Mouse (Mus musculus) forebrain, postnatal 0 days (tissue): ENCODE results near the gene Anxa6. TPM values are rescaled to one million over a fixed set of nuclear protein-coding genes. Genes with fewer than 3 reads are reported as not detected.

Source experiments
- ATAC-seq: fragments of 200-750 bp; cut with Nextera tagmentation; 2 replicates; pipeline ENCODE4 v1.8.0; 2017; ENCODE audit warnings: mild to moderate bottlenecking, moderate library complexity
- DNase-seq: peaks from one replicate; pipeline ENCODE4 v3.0.0-alpha.2; 2015
- H3K27ac ChIP-seq: fragments of 300-500 bp; sonication (generic); 2 replicates; pipeline ENCODE4 v1.5.1; 2014; ENCODE audit warnings: low read depth, mild to moderate bottlenecking, antibody characterized with exemption, low read length, moderate library complexity, mixed read lengths
- H3K27me3 ChIP-seq: fragments of 300-500 bp; sonication (generic); 2 replicates; pipeline ENCODE4 v1.6.1; 2014; ENCODE audit warnings: mild to moderate bottlenecking, low read length, mixed read lengths; ENCODE audit not compliant: insufficient read depth
- H3K36me3 ChIP-seq: fragments of 300-500 bp; sonication (generic); 2 replicates; pipeline ENCODE4 v1.6.1; 2014; ENCODE audit warnings: mild to moderate bottlenecking, moderate library complexity; ENCODE audit not compliant: insufficient read depth
- H3K4me1 ChIP-seq: fragments of 300-500 bp; sonication (generic); 2 replicates; pipeline ENCODE4 v1.6.1; 2014; ENCODE audit warnings: antibody characterized with exemption; ENCODE audit not compliant: insufficient read depth
- H3K4me2 ChIP-seq: fragments of 300-500 bp; sonication (generic); 2 replicates; pipeline ENCODE4 v1.6.1; 2014; ENCODE audit warnings: low read depth, mild to moderate bottlenecking, moderate library complexity
- H3K4me3 ChIP-seq: fragments of 300-500 bp; sonication (generic); 2 replicates; pipeline ENCODE4 v1.5.1; 2014; ENCODE audit warnings: low read depth, low read length, mixed read lengths
- H3K9ac ChIP-seq: fragments of 300-500 bp; sonication (generic); 2 replicates; pipeline ENCODE4 v1.6.1; 2014; ENCODE audit warnings: mild to moderate bottlenecking
- H3K9me3 ChIP-seq: fragments of 300-500 bp; sonication (generic); 2 replicates; pipeline ENCODE4 v1.6.1; 2016; ENCODE audit warnings: low read length
- CTCF ChIP-seq: sonication (generic); IDR thresholded peaks from 2 replicates; pipeline ENCODE4 v1.5.1; 2016; ENCODE audit warnings: antibody characterized with exemption, control low read depth, low read depth
- WGBS: fragments of 180-500 bp; shearing (Covaris S2); extraction: QIAGEN DNeasy Blood & Tissue Kit; methylation state at CpG from one replicate; pipeline ENCODE4 v1.1.7; 2014; 5-methylcytosine and 5-hydroxymethylcytosine counted together
- polyA plus RNA-seq: library from polyadenylated mRNA; unstranded; fragments of >200 nt; fragmentation: Nextera tagmentation; extraction: Ambion mirVana; gene quantifications from 2 replicates; pipeline ENCODE4 v1.2.1, GENCODE M21; 2015
- total RNA-seq: library from RNA; depleted of rRNA; stranded (reverse); fragments of >200 nt; gene quantifications from 2 replicates; pipeline ENCODE4 v1.2.3, GENCODE M21; 2014

Anxa6 gene
- total and polyA plus RNA-seq, 2 experiments from 2014 or later, result 50.2 to 52.3 TPM

DNA sequence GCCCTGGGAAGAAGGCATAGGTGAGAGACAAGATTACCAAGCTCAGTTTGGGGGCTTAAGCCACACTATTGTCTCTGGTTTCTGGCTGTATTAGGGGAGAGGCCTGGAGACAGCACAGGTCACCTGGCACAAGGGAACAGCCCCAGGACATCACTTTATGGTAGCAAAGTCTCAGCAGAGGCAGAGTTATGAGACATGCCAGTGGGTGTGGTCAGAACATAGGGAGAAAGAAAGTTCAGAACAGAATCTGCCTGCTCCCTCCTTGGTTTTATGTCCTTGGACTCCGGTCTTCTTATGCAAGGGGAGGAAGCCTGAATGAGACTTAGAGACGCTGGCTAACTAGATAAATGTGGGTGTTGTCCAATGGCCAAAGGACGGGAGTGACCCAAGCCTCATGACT is 88.5 kb downstream of the Anxa6 start:
- H3K9me3 ChIP-seq, result no peaks in the 10 kb centered on the region
- ATAC-seq (no peak), DNase-seq (no peak)
- no peak overlapping the region for H3K27ac ChIP-seq
- no peaks in the 10 kb centered on the region for H3K27me3 ChIP-seq
- no peak overlapping the region for H3K9ac ChIP-seq
- no peak for TF ChIP-seq CTCF
- no peaks in the 10 kb centered on the region for H3K36me3 ChIP-seq
- no peak overlapping the region for H3K4me3 ChIP-seq
- no peak overlapping the region for H3K4me2 ChIP-seq
- 88% methylated on average over 3 of the region's 3 CpGs for WGBS
- no peaks in the 10 kb centered on the region for H3K4me1 ChIP-seq

DNA sequence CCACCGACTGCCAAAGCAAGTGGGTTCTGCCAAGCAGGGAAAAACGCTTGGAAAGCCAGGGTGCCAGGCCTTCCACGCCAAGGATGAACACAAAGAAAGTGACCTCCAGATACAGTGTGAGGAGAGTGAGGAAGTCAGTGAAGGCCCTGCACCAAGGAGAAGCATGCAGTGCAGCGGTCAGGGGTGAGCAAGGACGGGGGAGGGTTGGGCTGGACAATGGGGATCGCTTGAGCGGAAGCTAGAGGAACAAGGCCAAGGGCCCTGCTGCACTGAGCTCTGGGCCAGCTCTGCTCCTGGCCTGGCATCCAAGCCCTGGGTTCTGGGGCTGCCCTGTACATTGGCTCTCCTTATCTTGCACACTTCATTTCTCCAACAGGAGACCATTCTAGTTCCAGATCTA is 93.2 kb downstream of the Anxa6 start:
- Histone ChIP-seq H3K4me2 (no peak overlapping the region), H3K27me3 (no peaks in the 10 kb centered on the region), H3K27ac (no peak overlapping the region), H3K9me3 (no peaks in the 10 kb centered on the region), H3K4me1 (no peaks in the 10 kb centered on the region), H3K9ac (no peak overlapping the region), H3K36me3 (peaks cover 3% of the 10 kb centered on the region; the same call in 1 of the 2 replicates), H3K4me3 (no peak overlapping the region)
- no peak for ATAC-seq
- 74% methylated on average over 7 of the region's 7 CpGs for WGBS
- no peak for TF ChIP-seq CTCF
- no peak for DNase-seq

DNA sequence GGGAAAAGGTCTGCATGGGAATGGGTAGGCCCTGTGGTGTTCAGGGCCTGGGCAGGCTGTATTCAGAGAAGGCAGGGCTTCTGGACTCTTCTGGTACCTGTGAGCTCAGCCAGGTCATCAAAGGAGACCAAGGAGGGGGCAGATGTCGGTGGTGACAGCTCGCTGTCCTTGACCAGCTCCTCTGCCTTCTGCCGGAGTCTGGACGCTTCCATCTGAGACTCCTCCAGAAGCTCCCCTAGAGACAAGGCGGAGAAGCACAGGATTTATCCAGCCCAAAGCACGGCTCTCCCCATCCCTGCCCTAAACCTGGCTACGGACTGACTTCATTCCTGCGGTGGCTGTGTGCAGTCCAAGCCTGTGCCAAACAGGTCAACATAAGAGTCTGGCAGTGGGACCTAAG is 93.7 kb downstream of the Anxa6 start:
- ATAC-seq, result no peak
- Histone ChIP-seq H3K4me1 (no peaks in the 10 kb centered on the region), H3K36me3 (peaks cover 3% of the 10 kb centered on the region; the same call in 1 of the 2 replicates), H3K4me2 (no peak overlapping the region), H3K9me3 (no peaks in the 10 kb centered on the region), H3K4me3 (no peak overlapping the region), H3K27ac (no peak overlapping the region), H3K27me3 (no peaks in the 10 kb centered on the region), H3K9ac (no peak overlapping the region)
- TF ChIP-seq CTCF, result no peak
- WGBS, result 88% methylated on average over 8 of the region's 8 CpGs
- no peak for DNase-seq

DNA sequence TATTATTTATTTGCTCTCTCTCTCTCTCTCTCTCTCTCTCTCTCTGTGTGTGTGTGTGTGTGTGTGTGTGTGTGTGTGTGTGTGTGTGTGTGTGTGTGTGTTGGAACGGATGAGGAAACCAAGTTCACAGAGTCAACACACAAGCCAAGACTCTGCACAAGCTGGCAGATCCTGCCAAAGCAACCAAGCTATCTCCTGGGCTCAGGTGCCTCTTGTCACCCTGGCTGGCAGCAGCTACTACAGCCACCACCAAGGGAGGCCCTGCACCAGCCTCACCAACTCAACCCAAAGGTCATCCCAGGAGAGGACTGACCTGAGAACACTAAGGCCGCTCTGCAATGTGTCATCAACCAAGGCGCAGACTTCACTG is 96.5 kb downstream of the Anxa6 start:
- ATAC-seq (no peak), DNase-seq (no peak)
- no peaks in the 10 kb centered on the region for H3K9me3 ChIP-seq
- TF ChIP-seq CTCF, result no peak
- 97% methylated on average over 3 of the region's 3 CpGs for WGBS
- H3K9ac ChIP-seq, result no peak overlapping the region
- no peaks in the 10 kb centered on the region for H3K27me3 ChIP-seq
- H3K36me3 ChIP-seq, result peaks cover 9% of the 10 kb centered on the region; the same call in 1 of the 2 replicates
- no peak overlapping the region for H3K4me2 ChIP-seq
- H3K4me3 ChIP-seq, result no peak overlapping the region
- no peaks in the 10 kb centered on the region for H3K4me1 ChIP-seq
- H3K27ac ChIP-seq, result no peak overlapping the region

DNA sequence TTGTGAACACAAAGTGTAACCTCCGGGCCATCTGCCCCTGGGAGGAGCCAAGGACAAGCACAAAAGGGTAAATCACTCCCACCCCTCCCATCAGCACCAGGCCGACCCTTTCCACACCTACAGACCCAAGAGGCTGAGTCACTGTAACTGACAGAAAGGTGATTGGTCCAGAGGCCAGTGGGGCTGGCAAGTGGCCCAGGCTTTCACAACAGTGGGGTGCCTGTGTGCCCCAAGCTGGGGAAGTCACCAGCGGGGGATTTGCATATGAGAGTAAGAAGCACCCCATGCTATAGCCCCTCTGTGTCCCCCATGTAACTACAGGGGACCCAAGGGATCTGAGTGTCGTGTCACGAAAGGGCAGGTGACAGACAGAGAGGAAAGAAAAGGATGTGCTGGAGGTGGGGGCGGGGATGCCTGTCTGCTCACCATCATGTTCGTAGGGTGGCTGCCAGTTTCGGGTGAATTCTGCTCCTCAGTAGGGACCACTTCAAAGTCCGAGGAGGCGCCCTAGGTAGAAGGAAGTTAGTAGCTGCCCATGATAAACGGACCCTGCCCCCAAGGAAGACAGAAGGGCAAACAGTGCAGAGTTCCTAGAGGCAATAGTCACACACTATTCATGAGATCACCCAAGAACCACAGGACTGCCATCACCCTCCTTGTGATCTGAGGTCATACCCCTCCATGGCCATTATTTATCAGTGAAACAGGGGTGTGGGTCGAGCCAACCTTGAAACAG is 97.0 kb downstream of the Anxa6 start:
- H3K9me3 ChIP-seq, result no peaks in the 10 kb centered on the region
- no peak overlapping the region for H3K4me2 ChIP-seq
- no peak overlapping the region for H3K27ac ChIP-seq
- TF ChIP-seq CTCF, result no peak
- no peaks in the 10 kb centered on the region for H3K4me1 ChIP-seq
- no peak for DNase-seq
- H3K36me3 ChIP-seq, result peaks cover 9% of the 10 kb centered on the region; the same call in 1 of the 2 replicates
- H3K9ac ChIP-seq, result no peak overlapping the region
- no peak overlapping the region for H3K4me3 ChIP-seq
- no peaks in the 10 kb centered on the region for H3K27me3 ChIP-seq
- WGBS, result 38% methylated on average over 12 of the region's 12 CpGs
- no peak for ATAC-seq

DNA sequence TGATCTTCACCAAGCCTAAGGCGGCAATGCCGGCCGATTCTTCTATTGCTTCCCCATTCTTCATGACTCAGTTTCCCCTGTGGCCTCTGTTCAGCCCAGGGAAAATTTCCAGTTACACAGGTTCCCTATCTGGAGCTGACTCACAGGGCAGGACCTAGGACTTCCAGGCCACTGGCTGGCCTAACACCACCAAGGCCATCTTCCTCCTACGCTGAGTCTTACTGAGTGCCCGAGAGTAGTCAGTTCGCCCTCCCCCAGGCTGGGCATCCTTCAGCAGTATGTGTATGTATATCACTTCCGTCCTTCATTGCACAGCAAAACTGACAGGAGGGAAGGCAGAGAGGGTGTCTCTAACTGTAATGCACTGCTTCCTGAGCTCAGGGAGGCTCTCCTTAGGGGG is 99.0 kb downstream of the Anxa6 start:
- Histone ChIP-seq H3K36me3 (peaks cover 14% of the 10 kb centered on the region; the same call in 1 of the 2 replicates), H3K4me1 (no peaks in the 10 kb centered on the region), H3K4me2 (no peak overlapping the region), H3K4me3 (no peak overlapping the region), H3K9me3 (no peaks in the 10 kb centered on the region), H3K9ac (no peak overlapping the region), H3K27ac (no peak overlapping the region), H3K27me3 (no peaks in the 10 kb centered on the region)
- WGBS, result 94% methylated on average over 7 of the region's 7 CpGs
- no peak for TF ChIP-seq CTCF
- ATAC-seq (no peak), DNase-seq (no peak)

DNA sequence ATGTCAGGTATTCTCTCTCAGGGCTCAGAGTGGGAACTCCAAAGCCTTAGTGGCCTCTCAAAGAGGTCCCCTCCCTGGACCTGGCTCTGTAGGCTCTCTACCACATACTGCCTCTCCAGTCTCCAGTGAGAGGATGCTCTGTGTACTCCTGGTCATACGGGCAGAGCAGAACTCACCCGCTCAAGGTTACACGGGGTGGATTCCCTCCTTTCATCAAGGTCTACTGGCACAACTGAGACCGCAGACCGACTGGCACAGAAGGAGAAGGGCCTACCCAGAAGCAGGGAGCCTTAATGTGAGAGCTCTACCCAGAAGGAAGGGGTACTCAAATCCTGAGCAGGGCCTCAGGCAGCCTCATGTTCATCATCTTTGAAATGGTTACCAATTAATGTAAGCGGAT is 100.7 kb downstream of the Anxa6 start:
- Histone ChIP-seq H3K4me1 (no peaks in the 10 kb centered on the region), H3K27me3 (no peaks in the 10 kb centered on the region), H3K9ac (no peak overlapping the region), H3K27ac (no peak overlapping the region), H3K9me3 (no peaks in the 10 kb centered on the region), H3K36me3 (peaks cover 20% of the 10 kb centered on the region; the same call in 1 of the 2 replicates), H3K4me3 (no peak overlapping the region), H3K4me2 (no peak overlapping the region)
- WGBS, result 90% methylated on average over 6 of the region's 6 CpGs
- no peak for DNase-seq
- TF ChIP-seq CTCF, result no peak
- ATAC-seq, result no peak
